Mouse (Mus musculus) thymus, postnatal 14 days (tissue): ENCODE measurements around the gene Ptprc.

Experiments
- DNase-seq: peaks from one replicate; pipeline ENCODE4 v3.0.0; 2021

Ptprc gene

DNA sequence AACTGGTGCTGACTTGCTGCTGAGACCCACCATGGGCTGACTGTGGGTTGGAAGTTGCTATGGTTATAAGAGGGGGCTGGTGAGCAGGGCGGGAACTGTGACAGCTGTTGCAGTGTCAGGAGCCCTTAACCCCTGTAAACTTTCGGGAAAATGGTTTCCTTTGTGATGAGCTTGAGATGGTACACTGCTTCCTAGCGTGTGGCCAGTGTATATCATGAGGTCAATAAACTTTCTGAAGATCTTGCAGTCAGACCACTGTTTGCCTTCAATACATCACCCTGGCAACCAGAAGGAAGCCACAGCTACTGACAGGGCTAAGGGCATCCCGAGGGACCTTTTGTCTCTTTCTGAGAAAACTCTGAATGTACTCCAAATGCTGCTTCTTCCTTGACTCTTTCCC is 145.9 kb downstream of the Ptprc start:
- no peak for DNase-seq

DNA sequence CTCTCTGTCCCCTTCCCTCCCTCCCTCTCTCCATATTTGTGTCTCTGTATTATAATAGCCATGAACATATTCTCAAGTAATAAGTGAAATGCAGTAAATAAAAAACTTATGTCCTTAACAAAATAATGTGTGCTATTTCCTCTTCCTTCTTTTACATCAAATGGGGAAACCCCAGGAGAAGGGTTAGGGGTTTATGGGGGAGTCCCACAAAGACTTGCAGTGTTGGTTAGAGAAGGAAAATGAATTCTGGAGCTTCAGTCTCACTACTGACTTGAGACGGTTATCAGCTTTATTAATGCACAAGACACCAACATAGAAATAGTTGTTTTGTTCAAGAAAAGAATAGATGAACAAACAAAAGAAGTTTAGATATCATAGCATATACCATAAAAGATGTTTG is 150.2 kb downstream of the Ptprc start:
- DNase-seq, result no peak

DNA sequence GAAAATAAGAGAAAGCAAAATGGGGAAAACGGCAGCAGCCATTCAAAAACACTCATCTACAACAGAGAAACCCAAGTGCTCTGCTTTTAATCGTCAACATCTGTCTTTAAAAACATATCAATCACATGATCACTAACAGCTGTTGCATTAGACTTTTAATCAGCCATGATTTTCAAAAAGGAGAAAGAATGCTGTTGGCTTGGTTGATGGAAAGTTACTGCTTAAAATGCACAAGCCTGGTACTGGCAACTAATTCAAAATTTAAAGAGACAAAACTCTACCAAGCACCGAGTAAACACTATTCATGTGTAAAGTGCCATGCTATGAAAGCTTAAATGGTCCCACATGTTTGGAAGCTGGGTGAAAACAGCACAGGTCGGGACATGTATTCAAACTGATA is 151.9 kb downstream of the Ptprc start:
- no peak for DNase-seq

DNA sequence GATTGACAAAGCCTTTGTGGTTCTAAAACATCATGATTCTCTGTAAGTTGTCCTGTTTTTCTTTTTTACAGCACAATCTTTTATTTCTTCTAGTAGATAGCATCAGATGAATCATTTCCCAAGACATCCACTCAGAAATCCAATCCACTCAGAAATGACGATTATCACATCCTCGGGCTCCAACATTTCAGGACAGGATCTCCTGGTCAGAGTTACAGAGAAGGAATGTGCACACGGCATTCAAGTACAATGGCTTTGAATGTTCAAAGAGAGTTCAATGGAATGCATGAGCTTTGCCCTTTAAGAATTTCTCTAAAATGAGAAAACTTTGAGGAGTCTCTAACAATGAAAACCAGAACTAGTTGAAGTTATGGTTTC is 152.6 kb downstream of the Ptprc start:
- no peak for DNase-seq

DNA sequence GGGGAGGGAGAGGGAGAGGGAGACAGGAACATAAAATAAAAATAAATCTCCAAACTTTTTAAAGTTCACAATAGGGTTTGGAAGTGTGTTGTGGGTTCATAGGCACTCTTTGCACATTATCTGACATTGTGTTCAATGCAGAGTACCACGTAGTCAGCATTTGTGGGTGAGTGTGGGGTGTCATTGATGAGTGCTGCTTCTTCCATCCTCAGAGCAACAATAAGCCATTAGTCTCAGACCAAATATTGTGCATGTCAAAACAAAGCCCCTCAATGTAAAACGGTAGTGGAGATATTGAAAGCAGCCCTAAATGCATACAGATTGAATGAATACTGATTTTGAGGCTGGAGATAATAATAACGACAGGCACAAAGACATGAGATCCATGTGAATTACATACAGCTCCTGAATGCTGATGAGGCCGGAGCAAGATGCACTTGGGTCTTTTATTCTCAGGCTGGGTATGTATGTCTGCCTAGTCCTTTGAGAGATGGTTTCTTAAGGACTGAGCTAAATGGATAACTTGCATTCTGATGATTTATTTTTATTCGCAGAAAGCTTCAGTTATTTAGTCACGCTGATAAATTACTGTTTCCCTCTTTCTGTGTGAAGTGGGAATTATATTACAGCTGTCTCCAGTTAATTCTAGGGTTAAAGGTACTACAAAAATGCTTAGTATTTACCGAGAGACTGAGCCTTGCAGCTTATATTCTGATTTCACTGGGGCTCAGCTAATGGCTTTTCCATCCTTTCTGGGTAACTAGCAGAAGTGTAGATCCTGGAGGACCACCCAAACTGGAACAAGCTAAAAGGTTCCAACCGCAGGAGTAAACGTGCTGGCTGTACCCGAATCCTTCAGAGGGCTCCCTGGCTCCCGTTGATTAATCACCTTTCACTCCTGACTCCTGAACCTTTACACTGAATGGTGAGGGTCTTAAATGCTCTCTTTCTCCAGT is 153.3 kb downstream of the Ptprc start:
- no peak for DNase-seq
